Mouse (Mus musculus) spleen, adult 2 months (tissue): Measurements from ENCODE around the gene Dusp11.

Source experiments
- CTCF ChIP-seq: fragments of 200-500 bp; IDR thresholded peaks from 2 replicates; pipeline ENCODE4 v1.5.1; 2011; ENCODE audit warnings: mild to moderate bottlenecking, inconsistent platforms; ENCODE audit not compliant: insufficient read depth, insufficient read length, insufficient replicate concordance; ENCODE audit errors: extremely low read depth
- POLR2A ChIP-seq: fragments of 200-500 bp; IDR thresholded peaks from 2 replicates; pipeline ENCODE4 v1.6.1; 2011; ENCODE audit warnings: low read depth, low read length, inconsistent platforms

GRCm38 (mm10) chr6:85935646-85936045, 25.8 kb downstream of the Dusp11 start:
- TF ChIP-seq CTCF (peak; percentile 11; the same call in 1 of the 2 replicates), POLR2A (no peak)
